Mouse (Mus musculus) thymus, adult 2 months (tissue): Measurements from ENCODE around the gene Gnaz.

Experiments used
- CTCF ChIP-seq: fragments of 200-500 bp; IDR thresholded peaks from 2 replicates; pipeline ENCODE4 v1.5.1; 2012; ENCODE audit warnings: mild to moderate bottlenecking, control low read depth, low read length, moderate library complexity, borderline replicate concordance; ENCODE audit not compliant: control insufficient read depth, poor library complexity, insufficient read depth; ENCODE audit errors: extremely low read depth
- POLR2A ChIP-seq: fragments of 200-500 bp; IDR thresholded peaks from 2 replicates; pipeline ENCODE4 v1.6.1; 2012; ENCODE audit warnings: mild to moderate bottlenecking, low read length, control low read depth, moderate library complexity; ENCODE audit not compliant: control insufficient read depth, poor library complexity, insufficient read depth; ENCODE audit errors: extremely low read depth

DNA sequence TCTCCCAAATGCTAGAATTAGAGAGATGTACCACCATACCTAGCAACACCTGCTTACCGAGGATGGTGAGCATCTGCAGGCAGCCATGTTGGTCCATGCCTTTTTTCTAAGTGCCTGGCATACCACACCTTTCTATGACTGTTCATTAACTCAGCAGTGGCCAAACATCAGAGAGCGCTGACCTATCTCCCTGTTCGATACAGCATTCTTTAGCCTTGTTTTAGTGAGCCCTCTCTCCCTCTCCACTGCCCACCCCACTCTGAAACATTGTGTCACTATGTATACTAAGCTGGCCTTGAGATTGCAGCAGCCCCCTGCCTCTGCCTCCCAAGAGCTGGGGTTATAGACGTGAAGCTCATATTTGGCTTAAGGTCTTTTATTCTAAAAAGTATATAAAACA, 86.7 kb downstream of the Gnaz start:
- no peak for TF ChIP-seq POLR2A
- no peak for TF ChIP-seq CTCF
